Mouse (Mus musculus) thymus, adult 2 months (tissue): ENCODE measurements around the gene Ttll3.

ENCODE experiments used
- CTCF ChIP-seq: fragments of 200-500 bp; IDR thresholded peaks from 2 replicates; pipeline ENCODE4 v1.5.1; 2012; ENCODE audit warnings: mild to moderate bottlenecking, control low read depth, low read length, moderate library complexity, borderline replicate concordance; ENCODE audit not compliant: control insufficient read depth, poor library complexity, insufficient read depth; ENCODE audit errors: extremely low read depth
- POLR2A ChIP-seq: fragments of 200-500 bp; IDR thresholded peaks from 2 replicates; pipeline ENCODE4 v1.6.1; 2012; ENCODE audit warnings: mild to moderate bottlenecking, low read length, control low read depth, moderate library complexity; ENCODE audit not compliant: control insufficient read depth, poor library complexity, insufficient read depth; ENCODE audit errors: extremely low read depth

DNA sequence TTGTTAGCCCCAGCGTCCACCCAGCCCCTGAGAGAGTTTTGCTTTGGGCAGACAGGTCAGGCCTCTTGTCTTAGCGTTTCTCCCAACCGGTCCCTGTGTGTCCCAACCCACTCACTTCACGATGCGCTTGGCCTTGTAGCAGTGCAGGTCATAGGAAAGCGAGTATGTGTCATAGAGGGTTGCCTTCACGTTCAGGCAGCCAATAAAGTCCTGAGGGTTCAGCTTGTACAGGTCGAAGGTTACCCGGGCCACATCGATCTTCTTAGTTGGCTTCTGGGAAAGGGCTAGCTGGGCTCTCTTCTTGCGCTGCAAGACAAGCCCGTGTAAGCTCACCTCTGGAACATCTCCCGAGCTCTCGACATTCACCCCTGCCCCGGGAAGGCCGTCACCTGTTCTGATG is 38.9 kb downstream of the Ttll3 start:
- TF ChIP-seq CTCF, result no peak
- no peak for TF ChIP-seq POLR2A
